Mouse (Mus musculus) CD4-positive helper T cell, adult 2 months (primary cell): ENCODE data around the gene Krtap1-3.
"Not testable (repeated sequence)": the region's sequence is repeated elsewhere in the genome, so short reads cannot be mapped to it uniquely, and the experiment has no call there.

Experiments used
- DNase-seq: peaks from one replicate; pipeline ENCODE4 v3.0.0-alpha.2; 2012; ENCODE audit warnings: low read depth, missing footprints, low spot score

Gene Krtap1-3

DNA sequence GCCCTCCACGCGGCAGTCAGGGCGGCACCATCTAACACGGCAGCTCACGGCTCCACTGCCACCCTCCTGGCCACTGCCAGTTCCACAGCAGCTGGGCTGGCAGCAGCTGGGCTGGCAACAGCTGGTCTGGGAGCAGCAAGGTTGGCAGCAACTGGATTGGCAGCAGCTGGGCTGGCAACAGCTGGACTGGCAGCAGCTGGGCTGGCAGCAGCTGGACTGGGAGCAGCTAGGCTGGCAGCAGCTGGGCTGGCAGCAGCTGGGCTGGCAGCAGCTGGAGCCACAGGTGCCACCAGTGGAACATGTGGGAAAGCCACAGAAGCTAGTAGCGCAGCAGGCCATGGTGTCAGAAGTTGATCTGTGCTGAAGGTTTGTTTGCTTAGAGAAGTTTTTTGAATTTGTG, at the start of gene Krtap1-3:
Krtap1-3 (minus strand) TSS at position 359 of the 400 bp plus-strand sequence.
- DNase-seq: no peak

DNA sequence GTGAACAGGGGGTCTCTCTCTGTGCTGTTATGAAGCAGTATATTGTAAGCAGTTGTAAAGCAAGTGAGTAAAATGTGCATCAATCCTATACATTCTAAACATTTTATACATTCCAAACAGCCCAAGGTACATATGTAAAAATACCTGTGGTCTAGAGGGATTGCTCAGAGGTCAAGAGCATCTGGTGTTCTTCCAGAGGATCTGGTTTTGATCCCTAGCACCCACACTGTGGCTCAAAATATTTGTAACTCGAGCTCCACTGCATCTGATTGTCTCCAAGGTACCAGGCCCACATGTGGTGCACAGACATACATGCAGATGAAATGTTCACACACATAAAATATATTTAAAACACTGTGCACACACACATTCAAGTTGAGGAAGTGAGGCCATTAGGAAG, 49.8 kb upstream of the Krtap1-3 start:
- DNase-seq: no peak

GRCm38 (mm10) chr11:99637086-99637485, 45.9 kb upstream of the Krtap1-3 start:
- DNase-seq: no peak

DNA sequence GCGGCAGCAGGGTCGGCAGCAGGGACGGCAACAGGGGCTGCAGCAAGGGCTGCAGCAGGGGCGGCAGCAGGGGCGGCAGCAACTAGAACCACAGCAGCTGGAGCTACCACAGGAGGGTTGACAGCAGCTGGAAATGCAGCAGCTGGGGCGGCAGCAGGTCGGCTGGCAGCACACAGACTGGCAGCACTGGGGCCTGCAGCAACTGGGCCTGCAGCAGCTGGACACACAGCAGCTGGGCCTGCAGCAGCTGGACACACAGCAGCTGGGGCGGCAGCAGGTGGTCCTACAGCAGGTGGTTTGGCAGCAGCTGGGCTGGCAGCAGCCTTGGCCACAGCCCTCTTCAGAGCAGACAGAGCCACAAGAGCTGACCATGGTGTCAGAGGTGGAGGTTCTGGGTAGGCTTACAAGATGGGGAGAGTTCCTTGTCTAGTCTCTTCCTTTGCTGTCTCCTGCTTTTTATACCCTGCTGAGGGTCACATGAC, 43.6 kb upstream of the Krtap1-3 start, which contains the start of gene Krtap4-2:
Krtap4-2 (minus strand) TSS at position 432 of the 482 bp plus-strand sequence.
- DNase-seq: no peak

- DNase-seq: no peak
Measured at GRCm38 (mm10) chr11:99633293-99633692, 42.2 kb upstream of the Krtap1-3 start.

DNA sequence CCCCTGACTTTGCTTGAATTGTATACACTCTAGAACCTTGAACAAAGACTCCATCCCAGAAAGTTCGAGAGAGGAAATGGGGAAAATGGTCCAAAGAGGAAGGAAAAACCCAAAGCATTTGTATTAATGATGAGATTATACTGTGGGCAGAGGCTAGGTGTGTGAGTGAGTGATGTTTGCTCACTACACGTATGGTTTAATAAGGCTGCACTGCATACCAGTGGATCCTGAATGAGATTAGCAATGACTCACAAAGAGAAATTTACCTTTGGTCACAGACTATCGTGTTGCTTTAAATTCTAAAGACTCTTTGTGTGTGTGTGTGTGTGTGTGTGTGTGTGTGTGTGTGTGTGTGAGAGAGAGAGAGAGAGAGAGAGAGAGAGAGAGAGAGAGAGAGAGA, 39.8 kb upstream of the Krtap1-3 start:
- no peak for DNase-seq

DNA sequence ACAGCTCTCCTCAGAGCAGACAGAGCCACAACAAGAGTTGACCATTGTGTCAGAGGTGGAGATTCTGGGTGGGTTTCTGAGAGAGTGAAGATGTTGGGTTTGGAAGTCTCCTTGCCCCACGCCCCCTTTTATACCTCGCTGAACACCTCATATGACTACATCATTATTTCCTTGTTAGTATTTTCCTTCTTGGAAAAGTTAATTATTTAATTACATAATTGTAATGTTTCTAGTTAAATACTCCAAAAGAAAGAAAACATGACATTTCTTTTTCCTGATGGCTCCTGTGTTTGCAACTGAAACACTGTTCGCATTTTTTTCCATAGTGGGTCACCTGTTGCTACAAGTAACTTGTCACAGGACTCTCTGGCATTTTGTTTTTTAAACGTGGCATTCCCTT, 37.0 kb upstream of the Krtap1-3 start, which contains the start of gene Krtap4-1:
Krtap4-1 (minus strand) TSS at position 101 of the 400 bp plus-strand sequence.
- DNase-seq: no peak

DNA sequence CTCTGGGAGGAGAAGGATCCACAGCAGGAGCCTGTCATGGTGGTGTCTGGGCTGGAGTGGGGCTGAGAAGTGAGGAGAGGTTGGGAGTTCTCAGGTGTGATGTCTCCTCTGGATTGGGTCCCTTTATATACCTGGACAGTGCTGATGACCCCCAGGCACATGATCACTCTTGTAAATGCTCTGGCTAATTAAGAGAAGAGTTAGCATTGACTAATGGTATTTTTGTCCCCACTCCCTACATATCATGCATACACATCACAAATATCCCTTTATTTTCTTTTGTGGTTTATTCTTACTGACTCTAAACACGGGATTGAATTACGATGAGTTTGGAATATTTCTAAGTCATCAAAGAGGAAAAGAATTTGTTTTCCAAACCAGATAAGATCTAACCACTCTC, 29.2 kb upstream of the Krtap1-3 start, which contains the start of gene Gm11562:
Gm11562 (minus strand) TSS at position 101 of the 400 bp plus-strand sequence.
- no peak for DNase-seq

- no peak for DNase-seq
Measured at GRCm38 (mm10) chr11:99614796-99615363, 23.7 kb upstream of the Krtap1-3 start, which contains the start of gene Krtap2-4. Gene Krtap2-4 (minus strand): TSS chr11:99614846.

- DNase-seq: not testable (repeated sequence)
Measured at GRCm38 (mm10) chr11:99610089-99610488, 18.9 kb upstream of the Krtap1-3 start, which contains the start of gene Gm11937. Gene Gm11937 (minus strand): TSS chr11:99610189.

DNA sequence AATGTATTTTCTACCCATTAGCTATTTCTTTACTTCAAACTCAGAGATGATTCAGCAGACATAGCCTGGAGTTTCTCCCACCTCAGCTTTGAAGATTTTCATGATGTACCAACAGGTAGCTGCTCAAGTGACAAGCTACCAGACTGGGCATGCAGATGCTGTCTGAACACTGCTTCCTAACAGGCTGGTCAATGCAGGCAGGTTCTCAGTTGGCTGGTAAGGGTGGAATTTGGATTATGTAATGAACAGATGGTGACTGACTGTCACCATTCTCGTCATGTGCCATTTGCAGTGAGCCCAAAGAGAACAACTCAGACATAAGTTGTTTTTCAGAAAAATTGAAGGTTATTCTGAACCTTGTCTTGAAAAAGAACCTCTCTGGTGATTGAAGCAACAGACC, 18.0 kb upstream of the Krtap1-3 start:
- DNase-seq: no peak

DNA sequence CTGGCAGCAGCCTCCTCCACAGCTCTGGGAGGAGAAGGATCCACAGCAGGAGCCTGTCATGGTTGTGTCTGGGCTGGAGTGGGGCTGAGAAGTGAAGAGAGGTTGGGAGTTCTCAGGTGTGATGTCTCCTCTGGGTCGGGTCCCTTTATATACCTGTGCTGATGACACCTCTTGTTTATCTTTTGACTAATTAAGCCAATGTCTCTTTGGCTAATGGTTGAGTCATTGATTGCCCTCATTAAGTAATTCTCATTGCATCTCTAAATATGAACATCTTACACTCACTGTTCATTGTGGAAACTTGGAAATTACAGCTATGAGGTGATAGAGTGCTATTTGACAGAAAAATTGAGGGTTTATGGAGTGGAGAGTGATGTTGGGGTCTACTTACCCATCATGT, 12.1 kb upstream of the Krtap1-3 start, which contains the start of gene Gm11938:
Gm11938 (minus strand) TSS at position 101 of the 400 bp plus-strand sequence.
- DNase-seq: not testable (repeated sequence)

DNA sequence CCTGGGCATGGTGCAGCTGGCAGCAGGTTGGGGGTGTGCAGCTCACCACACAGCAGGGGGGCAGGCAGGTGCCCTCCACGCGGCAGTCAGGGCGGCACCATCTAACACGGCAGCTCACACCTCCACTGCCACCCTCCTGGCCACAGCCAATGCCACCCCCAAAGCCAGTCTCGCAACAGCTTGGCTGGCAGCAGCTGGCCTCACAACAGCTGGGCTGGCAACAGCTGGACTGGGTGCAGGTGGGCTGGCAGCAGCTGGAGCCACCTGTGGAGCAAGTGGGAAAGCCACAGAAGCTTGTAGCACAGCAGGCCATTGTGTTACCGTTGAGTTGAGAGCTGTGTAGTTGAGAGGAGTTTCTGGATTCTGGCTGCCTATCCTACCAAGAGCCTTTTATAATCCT, 6.6 kb upstream of the Krtap1-3 start, which contains the start of gene Krtap9-3:
Krtap9-3 (minus strand) TSS at position 364 of the 400 bp plus-strand sequence.
- not testable (repeated sequence) for DNase-seq

DNA sequence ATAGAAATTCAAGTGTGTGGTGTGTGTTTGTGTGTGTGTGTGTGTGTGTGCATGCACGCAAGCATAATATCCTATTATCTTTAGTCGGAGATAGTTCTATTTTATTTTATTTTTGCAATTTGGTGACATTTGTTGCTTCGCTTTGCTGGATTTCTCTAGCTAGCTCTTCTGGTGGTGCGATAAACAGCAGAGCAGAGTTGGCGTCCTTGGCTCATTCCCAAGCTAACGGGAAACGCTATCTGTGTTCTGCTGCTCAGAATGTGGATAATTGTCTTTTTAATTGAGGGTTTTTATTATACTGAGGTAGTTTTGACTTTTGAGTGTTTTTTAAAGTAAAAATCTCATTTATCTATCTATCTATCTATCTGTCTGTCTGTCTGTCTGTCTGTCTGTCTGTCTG, 6.0 kb downstream of the Krtap1-3 start:
- DNase-seq: no peak

DNA sequence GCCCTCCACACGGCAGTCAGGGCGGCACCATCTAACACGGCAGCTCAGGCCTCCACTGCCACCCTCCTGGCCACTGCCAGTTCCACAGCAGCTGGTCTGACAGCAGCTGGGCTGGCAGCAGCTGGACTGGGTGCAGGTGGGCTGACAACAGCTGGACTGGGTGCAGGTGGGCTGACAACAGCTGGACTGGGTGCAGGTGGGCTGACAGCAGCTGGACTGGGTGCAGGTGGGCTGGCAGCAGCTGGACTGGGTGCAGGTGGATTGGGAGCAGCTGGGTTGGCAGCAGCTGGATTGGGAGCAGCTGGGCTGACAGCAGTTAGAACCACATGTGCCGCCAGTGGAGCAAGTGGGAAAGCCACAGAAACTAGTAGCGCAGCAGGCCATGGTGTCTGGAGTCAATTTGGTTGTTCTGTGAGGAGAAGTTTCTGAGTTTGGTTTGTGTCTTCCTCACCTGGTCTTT, 7.9 kb downstream of the Krtap1-3 start, which contains the start of gene Krtap1-4:
Krtap1-4 (minus strand) TSS at position 410 of the 460 bp plus-strand sequence.
- no peak for DNase-seq

- DNase-seq: no peak
Measured at GRCm38 (mm10) chr11:99581564-99581963, 9.6 kb downstream of the Krtap1-3 start.

GRCm38 (mm10) chr11:99581051-99581450, 10.1 kb downstream of the Krtap1-3 start:
- DNase-seq: no peak

- DNase-seq: no peak
Measured at GRCm38 (mm10) chr11:99580636-99581035, 10.5 kb downstream of the Krtap1-3 start, which contains the start of gene Krtap1-5. Gene Krtap1-5 (minus strand): TSS chr11:99581016.

GRCm38 (mm10) chr11:99574106-99574505, 17.0 kb downstream of the Krtap1-3 start:
- DNase-seq: peak; percentile 42

DNA sequence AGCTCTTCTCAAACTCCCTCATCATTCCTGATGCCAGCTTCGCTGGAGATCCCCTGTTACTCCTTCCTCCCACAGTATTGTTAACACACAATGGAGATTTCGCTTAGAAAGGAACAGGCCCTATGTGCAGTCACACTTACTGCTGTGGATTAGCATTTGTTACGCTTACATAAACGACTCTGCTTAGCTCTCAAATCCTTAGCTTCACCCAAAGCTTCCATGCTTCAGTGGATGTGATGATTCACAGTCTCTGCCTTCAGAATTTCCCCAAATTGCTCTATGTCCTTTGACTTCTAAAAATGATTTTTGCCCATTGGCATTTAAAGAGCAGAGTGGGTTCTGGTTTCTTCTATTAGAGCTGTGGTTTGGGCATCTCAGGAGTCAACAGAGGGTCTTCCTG, 18.0 kb downstream of the Krtap1-3 start:
- no peak for DNase-seq

GRCm38 (mm10) chr11:99566530-99566929, 24.6 kb downstream of the Krtap1-3 start, which contains the start of gene Krtap3-1:
Gene Krtap3-1 (minus strand): TSS chr11:99566630.
- no peak for DNase-seq

GRCm38 (mm10) chr11:99562580-99562979, 28.6 kb downstream of the Krtap1-3 start:
- DNase-seq: no peak

- DNase-seq: no peak
Measured at GRCm38 (mm10) chr11:99559366-99559765, 31.8 kb downstream of the Krtap1-3 start, which contains the start of gene Gm11939. Gene Gm11939 (minus strand): TSS chr11:99559466.
